Mouse (Mus musculus) testis, postnatal 10 days (tissue): ENCODE measurements at regions not wholly inside any gene's neighbourhood (a gene's known extent, or its start where the extent isn't known, plus 50 kb on each side); places are given as distances from the start of the nearest gene placed in this dataset.

Experiments used
- DNase-seq: peaks from one replicate; pipeline ENCODE4 v3.0.0; 2021; ENCODE audit warnings: low spot score

GRCm38 (mm10) chr8:107864802-107865651 lies 77.4 kb upstream of the Zfhx3 start:
- DNase-seq = no peak

- no peak for DNase-seq
Measured at GRCm38 (mm10) chr8:107865744-107866143, 76.7 kb upstream of the Zfhx3 start.

- no peak for DNase-seq
Measured at GRCm38 (mm10) chr8:107871718-107872117, 70.7 kb upstream of the Zfhx3 start.

- no peak for DNase-seq
Measured at GRCm38 (mm10) chr8:107872121-107872520, 70.3 kb upstream of the Zfhx3 start.

- DNase-seq = no peak
Measured at GRCm38 (mm10) chr8:107876455-107876854, 66.0 kb upstream of the Zfhx3 start.

GRCm38 (mm10) chr8:107881851-107882250 lies 60.6 kb upstream of the Zfhx3 start:
- peak; percentile 83 for DNase-seq

- no peak for DNase-seq
Measured at GRCm38 (mm10) chr8:107885547-107885946, 56.9 kb upstream of the Zfhx3 start.

- DNase-seq = no peak
Measured at GRCm38 (mm10) chr8:107885971-107886370, 56.5 kb upstream of the Zfhx3 start.

- DNase-seq = no peak
Measured at GRCm38 (mm10) chr8:107886516-107887253, 55.8 kb upstream of the Zfhx3 start.

- no peak for DNase-seq
Measured at GRCm38 (mm10) chr8:107887333-107887732, 55.1 kb upstream of the Zfhx3 start.

GRCm38 (mm10) chr8:107890922-107891321 lies 51.5 kb upstream of the Zfhx3 start:
- DNase-seq = no peak
